Mouse (Mus musculus): ENCODE measurements at regions not wholly inside any gene's neighbourhood (a gene's known extent, or its start where the extent isn't known, plus 50 kb on each side); places are given as distances from the start of the nearest gene placed in this dataset.

GRCm38 (mm10) chr4:99574984-99575383 lies 81.1 kb upstream of the Foxd3 start:
- TF ChIP-seq CTCF (IDR thresholded peaks at IDR 0.05; ENCODE audit: borderline replicate concordance, extremely low read depth, insufficient read depth, insufficient read length) (no peak), POLR2A (IDR thresholded peaks at IDR 0.05; ENCODE audit: borderline replicate concordance, extremely low read depth, insufficient read depth, insufficient read length, poor library complexity, severe bottlenecking) (no peak)

Measured in brain, embryonic 14.5 days (tissue).